Mouse (Mus musculus) frontal cortex, postnatal 25 days (tissue): Measurements from ENCODE around the gene Slc39a13.
"Not testable (repeated sequence)": the region's sequence is repeated elsewhere in the genome, so short reads cannot be mapped to it uniquely, and the experiment has no call there.

Experiments used
- DNase-seq, 2 experiments: peaks; one replicate each; pipeline ENCODE4 v3.0.0; 2022; ENCODE audit warnings: low spot score in 2 of 2

The Slc39a13 gene

DNA sequence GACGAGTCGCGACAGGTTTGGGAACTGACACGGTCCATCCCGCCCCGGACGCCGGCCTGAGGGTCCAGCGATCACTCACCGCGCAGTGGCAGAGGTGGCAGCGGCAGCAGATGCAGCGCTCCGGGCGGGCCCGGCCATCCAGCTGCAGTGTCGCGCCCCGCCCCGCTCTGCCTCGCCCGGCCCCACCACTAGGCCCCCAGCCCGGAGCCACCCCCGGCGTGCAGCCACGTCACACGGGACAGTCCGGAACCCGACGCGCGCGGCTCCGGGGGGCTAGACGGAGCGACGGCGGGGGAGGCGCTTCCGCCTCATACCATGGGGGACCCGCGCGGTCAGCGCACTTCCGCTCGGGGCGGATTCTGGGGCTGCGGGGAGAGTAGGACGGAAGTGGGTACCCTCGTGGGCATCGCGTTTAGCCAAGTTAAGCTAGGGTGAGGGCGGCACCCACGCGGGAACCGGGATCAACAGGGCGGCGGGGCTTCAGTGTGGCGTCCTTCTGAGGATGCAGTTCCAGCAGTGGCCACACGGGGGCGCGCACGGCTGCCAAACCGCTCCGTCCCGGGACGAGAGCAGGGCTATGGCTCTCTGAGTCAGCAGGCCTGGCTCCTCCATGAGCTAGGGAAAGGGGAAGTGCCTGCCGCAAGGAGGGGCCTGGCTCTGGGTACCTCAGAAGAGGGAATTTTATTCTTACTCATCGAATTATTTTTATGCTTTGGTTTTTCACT lies at the start of gene Slc39a13:
Gene Slc39a13 (minus strand): TSS at position 342 of the 725 bp plus-strand sequence.
- DNase-seq, result peak; percentile 95 to 99

DNA sequence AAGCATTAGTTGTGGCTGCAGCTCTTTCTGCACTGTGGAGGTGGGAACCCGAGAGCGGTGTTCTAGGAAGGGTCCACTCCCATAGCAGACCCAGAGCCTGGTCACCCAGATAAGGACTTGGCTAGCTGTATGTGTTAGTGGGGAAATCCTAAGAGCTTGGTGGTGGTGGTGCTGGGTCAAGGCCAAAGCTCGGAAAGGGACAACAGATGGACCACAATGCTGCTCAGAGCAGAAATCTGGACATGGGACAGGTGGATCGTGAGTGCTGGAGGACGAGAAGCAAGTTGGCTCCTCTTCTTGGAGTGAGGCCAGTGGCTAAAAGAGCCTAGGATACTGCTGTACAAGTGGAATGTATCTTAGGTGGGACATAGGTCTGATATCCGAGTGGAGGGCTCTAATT lies 49.3 kb upstream of the Slc39a13 start:
- no peak for DNase-seq

- DNase-seq, result no peak
Measured at GRCm38 (mm10) chr2:91119061-91119460, 48.8 kb upstream of the Slc39a13 start.

DNA sequence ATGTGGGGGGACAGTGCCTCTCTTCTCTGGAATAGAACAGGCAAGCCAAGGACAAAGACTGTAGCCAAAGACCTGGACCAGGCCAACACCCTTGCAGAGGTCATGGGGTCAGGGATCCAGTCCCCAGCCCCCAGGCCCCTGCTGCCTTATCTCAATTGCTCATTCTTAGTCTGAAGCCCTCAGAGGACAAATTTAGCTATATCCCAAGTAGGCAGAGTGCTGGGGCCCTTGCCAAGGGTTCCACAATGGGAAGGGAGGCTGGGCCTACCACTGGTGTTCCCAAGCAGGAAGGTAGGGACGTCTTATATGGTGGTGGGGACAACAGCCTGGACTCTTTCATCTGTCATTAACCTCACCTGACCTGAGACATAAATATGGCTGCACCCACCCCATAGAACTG lies 48.4 kb upstream of the Slc39a13 start:
- DNase-seq, result no peak

GRCm38 (mm10) chr2:91117585-91118275 lies 47.5 kb upstream of the Slc39a13 start, which contains the start of gene Mybpc3:
TSS of gene Mybpc3 (plus strand) at chr2:91118144.
- DNase-seq, result no peak

GRCm38 (mm10) chr2:91116842-91117241 lies 46.6 kb upstream of the Slc39a13 start:
- DNase-seq, result no peak

GRCm38 (mm10) chr2:91115578-91115970 lies 45.4 kb upstream of the Slc39a13 start:
- no peak for DNase-seq

GRCm38 (mm10) chr2:91114781-91115577 lies 44.8 kb upstream of the Slc39a13 start:
- peak; percentile 96 for DNase-seq

DNA sequence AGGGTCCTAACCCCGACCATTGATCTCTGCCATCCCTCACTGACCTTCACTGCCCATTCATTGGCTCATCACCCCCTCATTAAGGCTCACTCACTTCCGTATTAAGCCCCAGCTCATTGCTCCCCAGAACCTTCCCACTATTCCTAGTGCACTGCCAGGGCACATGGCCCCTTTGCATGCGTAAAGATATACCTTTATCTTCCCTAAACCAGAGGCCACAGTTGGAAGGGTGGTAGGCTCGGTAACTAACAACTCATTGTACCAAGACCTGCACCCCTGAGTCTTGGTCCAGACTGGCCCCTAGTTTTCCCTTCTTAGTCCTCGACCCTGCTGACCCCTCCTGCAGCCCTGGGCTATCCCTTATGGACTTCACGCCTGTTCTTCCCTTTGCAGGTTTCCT lies 43.6 kb upstream of the Slc39a13 start:
- DNase-seq, result no peak

- no peak for DNase-seq
Measured at GRCm38 (mm10) chr2:91113334-91113733, 43.1 kb upstream of the Slc39a13 start.

GRCm38 (mm10) chr2:91112491-91112890 lies 42.3 kb upstream of the Slc39a13 start:
- DNase-seq, result no peak

GRCm38 (mm10) chr2:91111832-91112231 lies 41.6 kb upstream of the Slc39a13 start:
- not testable (repeated sequence) for DNase-seq

GRCm38 (mm10) chr2:91110429-91110828 lies 40.2 kb upstream of the Slc39a13 start:
- no peak for DNase-seq

- no peak for DNase-seq
Measured at GRCm38 (mm10) chr2:91109807-91110385, 39.7 kb upstream of the Slc39a13 start.

DNA sequence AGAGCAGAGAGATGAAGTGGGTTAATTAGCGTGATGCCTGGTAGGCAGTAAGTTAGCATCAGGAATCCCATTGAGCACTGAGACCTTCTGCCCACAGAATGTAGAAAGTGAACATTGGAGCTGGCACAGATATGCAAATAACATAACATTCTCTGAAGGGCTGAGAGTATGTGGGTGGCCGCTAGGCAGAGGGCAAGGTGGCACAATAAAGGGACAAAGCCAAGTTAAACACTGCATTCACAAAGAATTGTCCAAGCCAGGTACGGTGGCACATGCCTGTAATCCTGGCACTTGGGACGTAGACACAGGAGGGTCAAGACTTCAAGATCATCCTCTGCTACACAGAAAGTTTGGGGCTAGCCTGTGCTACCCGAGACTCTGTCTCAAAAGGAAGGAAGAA lies 39.0 kb upstream of the Slc39a13 start:
- DNase-seq, result no peak

GRCm38 (mm10) chr2:91108156-91108555 lies 37.9 kb upstream of the Slc39a13 start:
- DNase-seq, result no peak

DNA sequence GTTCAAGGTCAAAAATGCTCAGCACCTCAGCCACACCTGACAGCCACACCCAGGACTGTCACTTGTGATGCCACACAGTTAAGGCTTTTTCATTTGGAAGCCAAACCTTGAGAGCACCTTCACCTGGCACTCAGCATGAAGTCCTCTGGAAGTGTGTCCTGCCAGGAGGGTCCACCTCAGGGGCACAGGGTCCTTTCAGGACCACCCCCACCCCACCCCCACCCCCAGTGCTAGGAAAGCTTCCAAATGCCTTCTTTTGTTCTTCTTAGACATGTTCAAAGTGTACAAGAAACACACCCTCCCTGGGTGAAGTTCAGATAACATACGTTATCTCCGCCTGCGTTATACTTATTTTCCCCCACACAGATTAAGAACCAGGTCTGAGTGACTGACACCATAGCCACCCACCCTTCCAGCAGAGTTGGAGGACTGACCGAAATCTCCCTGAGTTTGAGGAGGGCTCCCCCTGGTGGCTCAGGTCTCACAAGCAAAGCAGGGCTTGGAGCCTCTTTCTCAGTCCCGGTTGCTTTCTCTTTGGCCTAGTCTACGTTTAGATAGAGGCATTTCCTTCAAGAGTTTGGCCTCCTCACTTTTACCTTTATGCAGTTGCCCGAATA lies 31.0 kb upstream of the Slc39a13 start:
- peak; percentile 85 to 89 for DNase-seq

GRCm38 (mm10) chr2:91098156-91098555 lies 27.9 kb upstream of the Slc39a13 start:
- no peak for DNase-seq

- no peak for DNase-seq
Measured at GRCm38 (mm10) chr2:91097015-91097414, 26.8 kb upstream of the Slc39a13 start.

DNA sequence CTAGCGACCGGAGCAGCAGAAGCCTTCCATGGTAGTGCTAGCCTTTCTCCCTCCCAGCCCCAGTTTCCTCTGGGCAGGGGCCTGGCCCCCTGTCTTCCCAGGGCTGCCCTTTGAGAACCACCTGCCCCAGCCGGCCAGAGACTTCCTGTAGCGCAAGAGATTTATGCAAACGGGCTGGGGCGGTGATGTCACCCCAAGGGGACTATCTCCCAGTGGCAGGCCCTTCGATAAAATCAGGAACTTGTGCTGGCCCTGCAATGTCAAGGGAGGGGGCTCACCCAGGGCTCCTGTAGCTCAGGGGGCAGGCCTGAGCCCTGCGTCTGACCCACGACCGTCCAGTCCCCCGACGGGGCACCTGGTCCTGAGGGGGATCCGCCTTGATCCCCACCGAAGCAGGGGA lies 26.3 kb upstream of the Slc39a13 start:
- no peak for DNase-seq

- no peak for DNase-seq
Measured at GRCm38 (mm10) chr2:91090827-91091226, 20.6 kb upstream of the Slc39a13 start.

- DNase-seq, result peak in 1 of 2 experiments; percentile 23
Measured at GRCm38 (mm10) chr2:91090208-91090607, 20.0 kb upstream of the Slc39a13 start.
